Comparison of ENCODE assay signal across 8 mouse cellular contexts in genomic region chr2:167989310-167989709, GRCm38 (mm10). TPM values are rescaled to one million over a fixed set of nuclear protein-coding genes. Genes with fewer than 3 reads are reported as not detected.
DNase-seq lines count a peak whose midpoint lies in the region; ATAC-seq and TF ChIP-seq lines count a peak whose summit lies in the region.

No protein-coding gene starts in this region.

- H3K27ac ChIP-seq in heart, embryonic 13.5 days (replicated peaks) = peak overlapping the region; percentile 36; the same call in 1 of the 2 replicates
- 0 out of 2 replicates have a peak overlapping the region, but pooled peaks have one; percentile 13 for H3K27ac ChIP-seq in embryonic facial prominence, embryonic 14.5 days (replicated peaks; ENCODE audit: low read depth, low read length)
- H3K27ac ChIP-seq in lung, embryonic 14.5 days (ENCODE audit: low read depth) = peak overlapping the region; percentile 30; the same call in 1 of the 2 replicates

- peaks cover 7% of the 10 kb centered on the region for H3K27me3 ChIP-seq in heart, embryonic 13.5 days (replicated peaks)
- no peaks in the 10 kb centered on the region; the same call in 1 of the 2 replicates for H3K27me3 ChIP-seq in embryonic facial prominence, embryonic 14.5 days (replicated peaks; ENCODE audit: control insufficient read depth, insufficient read depth, low read length)
- H3K27me3 ChIP-seq in lung, embryonic 14.5 days (ENCODE audit: insufficient read depth, low read length) = no peaks in the 10 kb centered on the region

- no peak for TF ChIP-seq CTCF in lung, embryonic 14.5 days (IDR thresholded peaks at IDR 0.05; ENCODE audit: low read depth)

- H3K36me3 ChIP-seq in heart, embryonic 13.5 days = no peaks in the 10 kb centered on the region
- no peaks in the 10 kb centered on the region for H3K36me3 ChIP-seq in embryonic facial prominence, embryonic 14.5 days (ENCODE audit: control insufficient read depth, insufficient read depth, low read length)
- H3K36me3 ChIP-seq in lung, embryonic 14.5 days (ENCODE audit: insufficient read depth) = no peaks in the 10 kb centered on the region

- H3K4me2 ChIP-seq in heart, embryonic 13.5 days = peak overlapping the region; percentile 44
- H3K4me2 ChIP-seq in embryonic facial prominence, embryonic 14.5 days (ENCODE audit: low read depth, low read length) = peak overlapping the region; percentile 26
- H3K4me2 ChIP-seq in lung, embryonic 14.5 days = 0 out of 2 replicates have a peak overlapping the region, but pooled peaks have one; percentile 30

- H3K9ac ChIP-seq in heart, embryonic 13.5 days = peak overlapping the region; percentile 64
- no peak overlapping the region for H3K9ac ChIP-seq in embryonic facial prominence, embryonic 14.5 days (ENCODE audit: low read depth, low read length)
- H3K9ac ChIP-seq in lung, embryonic 14.5 days = no peak overlapping the region

- 35% methylated on average over 14 of the region's 14 CpGs for WGBS in heart, embryonic 13.5 days
- 41% methylated on average over 9 of the region's 14 CpGs for WGBS in embryonic facial prominence, embryonic 14.5 days
- WGBS in lung, embryonic 14.5 days = 42% methylated on average over 14 of the region's 14 CpGs

- DNase-seq in heart, adult 8-10 months (ENCODE audit: low spot score) = no peak
- DNase-seq in CD4-positive, CD25-positive, alpha-beta regulatory T cell, adult 2 months (ENCODE audit: low read depth, low spot score) = peak; percentile 45
- DNase-seq in embryonic facial prominence, embryonic 14.5 days (ENCODE audit: low spot score) = peak; percentile 92
- peak; percentile 87 for DNase-seq in lung, embryonic 14.5 days
- no peak for DNase-seq in spleen, postnatal 10 days (ENCODE audit: low spot score in 2 of 2)
- DNase-seq in layer of hippocampus, adult 18-20 months (ENCODE audit: low spot score in 2 of 2) = no peak
- DNase-seq in B cell, adult 2 months = no peak

- H3K9me3 ChIP-seq in heart, embryonic 13.5 days = no peaks in the 10 kb centered on the region
- H3K9me3 ChIP-seq in embryonic facial prominence, embryonic 14.5 days (ENCODE audit: control insufficient read depth, low read length) = no peaks in the 10 kb centered on the region
- H3K9me3 ChIP-seq in lung, embryonic 14.5 days (ENCODE audit: low read depth, low read length) = no peaks in the 10 kb centered on the region

- ATAC-seq in heart, embryonic 13.5 days (ENCODE audit: extremely low read depth, insufficient number of reproducible peaks, low FRiP score, low TSS enrichment) = no peak
- ATAC-seq in embryonic facial prominence, embryonic 14.5 days (ENCODE audit: low read depth) = peak; percentile 84
- peak; percentile 76 for ATAC-seq in lung, embryonic 14.5 days (ENCODE audit: insufficient read depth)

- H3K4me3 ChIP-seq in heart, embryonic 13.5 days = no peak overlapping the region
- H3K4me3 ChIP-seq in embryonic facial prominence, embryonic 14.5 days (ENCODE audit: low read depth, low read length) = no peak overlapping the region
- no peak overlapping the region for H3K4me3 ChIP-seq in lung, embryonic 14.5 days (ENCODE audit: low read depth, low read length)

- H3K4me1 ChIP-seq in heart, embryonic 13.5 days = peaks cover 37% of the 10 kb centered on the region
- peaks cover 13% of the 10 kb centered on the region for H3K4me1 ChIP-seq in embryonic facial prominence, embryonic 14.5 days (ENCODE audit: control insufficient read depth, insufficient read depth, low read length)
- H3K4me1 ChIP-seq in lung, embryonic 14.5 days (ENCODE audit: insufficient read depth) = peaks cover 15% of the 10 kb centered on the region

RNA-seq across cellular contexts. Expression of gene Ripor3, which starts 21.1 kb away (rescaled TPM):
- 0.67 and 1.2 TPM in 2 replicates for polyA plus RNA-seq in heart, embryonic 13.5 days (2015; fragmentation: Nextera tagmentation; extraction: Ambion mirVana)
- total RNA-seq in heart, adult 8-10 months (2022) = under 1 TPM; 0.25 to 0.66 (median 0.53) TPM
- polyA plus RNA-seq in embryonic facial prominence, embryonic 14.5 days (2014; fragmentation: Nextera tagmentation; extraction: Ambion mirVana) = 4.1 and 5.9 TPM in 2 replicates
- 2.0 and 2.2 TPM in 2 replicates for polyA plus RNA-seq in lung, embryonic 14.5 days (2014; fragmentation: Nextera tagmentation; extraction: Ambion mirVana)
- under 1 TPM in 1 of 2 experiments, not detected in 1; 0.52 TPM for total RNA-seq in layer of hippocampus, adult 18-20 months (2021)

RNA-seq across cellular contexts. Expression of gene Ptpn1, which starts 57.5 kb away (rescaled TPM):
- 42.1 and 47.2 TPM in 2 replicates for polyA plus RNA-seq in heart, embryonic 13.5 days (2015; fragmentation: Nextera tagmentation; extraction: Ambion mirVana)
- 10 to 100 TPM; 14.7 to 17.6 (median 16.4) TPM for total RNA-seq in heart, adult 8-10 months (2022)
- polyA plus RNA-seq in embryonic facial prominence, embryonic 14.5 days (2014; fragmentation: Nextera tagmentation; extraction: Ambion mirVana) = 49.4 and 49.7 TPM in 2 replicates
- polyA plus RNA-seq in lung, embryonic 14.5 days (2014; fragmentation: Nextera tagmentation; extraction: Ambion mirVana) = 59.3 and 61.3 TPM in 2 replicates
- 10 to 100 TPM; 64.8 to 68.8 TPM for total RNA-seq in layer of hippocampus, adult 18-20 months (2021)

Comparison
In these comparisons a context has a peak if more than half of its experiments do, and no peak if none do; other contexts are left out.
1. DNase-seq: peak in CD4-positive, CD25-positive, alpha-beta regulatory T cell, adult 2 months (single experiment), embryonic facial prominence, embryonic 14.5 days (single experiment) and lung, embryonic 14.5 days (single experiment); none in heart, adult 8-10 months (single experiment), spleen, postnatal 10 days (0 of 2), layer of hippocampus, adult 18-20 months (0 of 2) and B cell, adult 2 months (0 of 2).
2. Peak in every context shown above with its lines, with median percentiles within 50 percentile points of each other: H3K27ac ChIP-seq and H3K4me2 ChIP-seq.